Mouse (Mus musculus): ENCODE results near the gene Tbc1d13. TPM values are rescaled to one million over a fixed set of nuclear protein-coding genes. Genes with fewer than 3 reads are reported as not detected.
"Not testable (repeated sequence)": the region's sequence is repeated elsewhere in the genome, so short reads cannot be mapped to it uniquely, and the experiment has no call there.

Tbc1d13 gene
- polyA plus RNA-seq, 1 experiment from 2014 or later = 8.2 TPM

DNA sequence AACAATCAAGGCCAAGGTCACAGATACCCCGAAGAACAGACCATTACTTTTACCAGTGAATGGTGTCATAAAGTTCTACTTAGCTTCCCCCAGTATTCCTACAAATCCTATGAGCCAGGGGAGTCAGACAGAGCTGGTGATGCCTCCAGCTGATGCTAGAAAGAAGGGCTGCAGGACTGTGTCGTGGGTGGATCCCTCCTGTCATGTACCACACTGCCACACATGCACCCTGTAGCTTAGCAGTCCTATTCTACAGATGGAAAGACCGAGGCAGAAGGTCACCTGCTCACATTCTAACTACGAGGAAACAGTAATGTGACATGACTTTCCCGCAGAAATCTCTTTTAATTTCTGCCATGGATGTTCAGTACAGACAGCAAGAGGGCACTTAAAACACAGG lies 10.8 kb upstream of the Tbc1d13 start:
- no peak for ATAC-seq (replicated peaks; ENCODE audit: insufficient number of reproducible peaks, low FRiP score, low TSS enrichment)
- Histone ChIP-seq H3K4me3 (ENCODE audit: low read depth, low read length) (no peak overlapping the region), H3K27ac (ENCODE audit: low read depth, low read length) (no peak overlapping the region), H3K27me3 (ENCODE audit: control insufficient read depth, insufficient read depth, low read length) (no peaks in the 10 kb centered on the region), H3K9me3 (replicated peaks; ENCODE audit: control insufficient read depth, low read length) (no peaks in the 10 kb centered on the region), H3K4me1 (ENCODE audit: control insufficient read depth, insufficient read depth, low read length) (peaks cover 10% of the 10 kb centered on the region), H3K4me2 (peak overlapping the region; percentile 97; the same call in 1 of the 2 replicates), H3K9ac (ENCODE audit: low read depth, low read length) (peak overlapping the region; percentile 43; the same call in 1 of the 2 replicates), H3K36me3 (ENCODE audit: control insufficient read depth, insufficient read depth, low read length) (no peaks in the 10 kb centered on the region)
- WGBS (ENCODE audit: insufficient replicate concordance) = 74% methylated on average over 5 of the region's 5 CpGs

DNA sequence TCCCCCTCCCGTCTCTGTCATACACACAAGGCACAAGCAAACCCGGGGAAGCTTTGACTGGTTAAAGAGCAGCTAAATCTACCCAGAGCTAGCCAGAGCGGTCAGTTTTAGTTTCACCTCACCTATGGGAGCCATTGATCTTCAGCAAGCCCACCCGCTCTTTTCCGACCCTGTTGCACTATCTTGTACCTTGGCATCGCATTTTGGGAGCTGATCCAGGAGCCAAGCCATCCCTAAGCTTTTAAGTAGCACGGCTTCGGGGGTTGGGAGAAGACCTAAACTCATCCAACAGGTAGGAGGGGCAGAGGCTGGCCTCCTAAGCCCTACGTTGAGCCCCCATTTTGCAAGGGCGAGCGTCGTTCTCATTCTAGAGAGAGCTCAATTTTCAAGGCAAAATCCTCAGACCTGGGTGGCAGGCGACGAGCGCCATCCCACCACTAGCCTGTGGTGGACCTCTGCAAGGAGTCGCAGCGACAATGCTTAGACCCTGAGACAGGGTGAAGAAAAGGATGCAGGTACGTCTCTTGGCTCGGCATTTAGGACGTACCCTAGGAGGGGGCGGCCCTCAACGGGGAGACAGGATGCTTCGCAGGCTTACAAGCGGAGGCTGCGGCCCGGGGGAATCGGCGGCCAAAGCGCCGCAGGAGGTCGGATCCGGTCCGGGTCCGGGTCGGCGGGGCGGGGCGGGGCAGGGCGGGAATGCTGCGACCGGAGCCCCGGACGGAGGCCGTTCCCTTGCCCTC lies 9.6 kb upstream of the Tbc1d13 start:
- Histone ChIP-seq H3K4me3 (ENCODE audit: low read depth, low read length) (peak overlapping the region; percentile 79), H3K36me3 (ENCODE audit: control insufficient read depth, insufficient read depth, low read length) (no peaks in the 10 kb centered on the region), H3K27ac (ENCODE audit: low read depth, low read length) (peak overlapping the region; percentile 91), H3K27me3 (ENCODE audit: control insufficient read depth, insufficient read depth, low read length) (no peaks in the 10 kb centered on the region), H3K4me2 (peak overlapping the region; percentile 97), H3K9me3 (replicated peaks; ENCODE audit: control insufficient read depth, low read length) (no peaks in the 10 kb centered on the region), H3K4me1 (ENCODE audit: control insufficient read depth, insufficient read depth, low read length) (peaks cover 10% of the 10 kb centered on the region), H3K9ac (ENCODE audit: low read depth, low read length) (peak overlapping the region; percentile 93)
- ATAC-seq (replicated peaks; ENCODE audit: insufficient number of reproducible peaks, low FRiP score, low TSS enrichment) = peak; percentile 22; the same call in 1 of the 2 replicates
- WGBS (ENCODE audit: insufficient replicate concordance) = 1% methylated on average over 43 of the region's 44 CpGs

DNA sequence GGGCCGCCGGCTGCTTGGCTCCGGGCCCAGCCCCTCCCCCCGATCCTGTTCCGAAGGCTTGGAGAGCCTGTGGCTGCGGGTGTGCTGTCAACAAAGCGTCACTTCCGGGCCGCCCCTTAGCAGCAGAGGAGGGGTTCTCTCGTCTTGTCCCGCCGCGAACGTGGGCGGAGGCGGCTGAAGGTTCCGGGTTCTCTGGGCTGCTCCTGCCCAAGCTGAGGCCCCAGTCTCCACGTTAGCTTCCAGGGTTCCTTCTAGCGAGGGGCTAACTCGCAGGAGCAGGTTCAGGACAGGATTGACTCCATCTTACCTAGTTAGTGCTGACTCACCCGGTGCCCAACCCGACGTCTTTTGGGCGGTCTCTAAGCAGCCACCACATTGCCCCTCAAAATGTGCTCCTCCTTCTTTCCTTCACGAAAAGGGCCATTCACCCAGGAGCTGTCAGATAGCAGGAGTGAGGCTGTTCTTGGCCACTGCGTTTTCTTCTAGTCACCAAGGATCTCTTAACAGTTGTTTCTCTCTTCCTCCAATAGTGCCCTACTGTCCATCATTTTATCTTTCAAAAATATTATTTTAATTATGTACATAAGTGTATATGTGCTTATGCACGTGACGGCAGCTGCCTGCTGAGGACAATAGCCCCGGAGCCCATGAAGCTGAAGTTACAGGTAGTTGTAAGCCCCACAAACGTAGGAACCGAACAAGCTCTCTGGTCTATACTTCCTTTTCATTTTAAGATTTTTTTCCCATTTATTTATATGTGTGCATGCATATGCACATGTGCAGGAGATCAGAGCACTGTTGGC lies 8.9 kb upstream of the Tbc1d13 start, which contains the start of gene Zer1:
Zer1 (minus strand) TSS at position 114 of the 803 bp plus-strand sequence.
- Histone ChIP-seq H3K4me1 (ENCODE audit: control insufficient read depth, insufficient read depth, low read length) (peaks cover 10% of the 10 kb centered on the region), H3K27me3 (ENCODE audit: control insufficient read depth, insufficient read depth, low read length) (no peaks in the 10 kb centered on the region), H3K4me3 (ENCODE audit: low read depth, low read length) (peak within 1 kb of the TSS; percentile 79), H3K4me2 (peak within 1 kb of the TSS; percentile 97), H3K9me3 (replicated peaks; ENCODE audit: control insufficient read depth, low read length) (no peaks in the 10 kb centered on the region), H3K36me3 (ENCODE audit: control insufficient read depth, insufficient read depth, low read length) (no peaks in the 10 kb centered on the region), H3K27ac (ENCODE audit: low read depth, low read length) (peak within 1 kb of the TSS; percentile 91), H3K9ac (ENCODE audit: low read depth, low read length) (peak within 1 kb of the TSS; percentile 93)
- ATAC-seq (replicated peaks; ENCODE audit: insufficient number of reproducible peaks, low FRiP score, low TSS enrichment) = peak; percentile 93
- 11% methylated on average over 31 of the region's 31 CpGs for WGBS (ENCODE audit: insufficient replicate concordance)

- H3K4me1 ChIP-seq (ENCODE audit: control insufficient read depth, insufficient read depth, low read length) = peaks cover 10% of the 10 kb centered on the region
- no peak overlapping the region for H3K9ac ChIP-seq (ENCODE audit: low read depth, low read length)
- WGBS (ENCODE audit: insufficient replicate concordance) = 36% methylated on average over 2 of the region's 2 CpGs
- no peak overlapping the region for H3K4me2 ChIP-seq
- H3K9me3 ChIP-seq (replicated peaks; ENCODE audit: control insufficient read depth, low read length) = no peaks in the 10 kb centered on the region
- ATAC-seq (replicated peaks; ENCODE audit: insufficient number of reproducible peaks, low FRiP score, low TSS enrichment) = no peak
- no peaks in the 10 kb centered on the region for H3K36me3 ChIP-seq (ENCODE audit: control insufficient read depth, insufficient read depth, low read length)
- no peak overlapping the region for H3K4me3 ChIP-seq (ENCODE audit: low read depth, low read length)
- H3K27ac ChIP-seq (ENCODE audit: low read depth, low read length) = no peak overlapping the region
- H3K27me3 ChIP-seq (ENCODE audit: control insufficient read depth, insufficient read depth, low read length) = no peaks in the 10 kb centered on the region
These were observed 4.8 kb upstream of the Tbc1d13 start for GRCm38 (mm10) chr2:30128789-30129188.

GRCm38 (mm10) chr2:30130156-30130555 lies 3.4 kb upstream of the Tbc1d13 start:
- no peaks in the 10 kb centered on the region for H3K36me3 ChIP-seq (ENCODE audit: control insufficient read depth, insufficient read depth, low read length)
- no peak overlapping the region for H3K4me3 ChIP-seq (ENCODE audit: low read depth, low read length)
- no peaks in the 10 kb centered on the region for H3K9me3 ChIP-seq (replicated peaks; ENCODE audit: control insufficient read depth, low read length)
- WGBS (ENCODE audit: insufficient replicate concordance) = 84% methylated on average over 4 of the region's 4 CpGs
- H3K27me3 ChIP-seq (ENCODE audit: control insufficient read depth, insufficient read depth, low read length) = no peaks in the 10 kb centered on the region
- H3K9ac ChIP-seq (ENCODE audit: low read depth, low read length) = no peak overlapping the region
- no peak overlapping the region for H3K27ac ChIP-seq (ENCODE audit: low read depth, low read length)
- ATAC-seq (replicated peaks; ENCODE audit: insufficient number of reproducible peaks, low FRiP score, low TSS enrichment) = no peak
- H3K4me1 ChIP-seq (ENCODE audit: control insufficient read depth, insufficient read depth, low read length) = peaks cover 13% of the 10 kb centered on the region
- no peak overlapping the region for H3K4me2 ChIP-seq

DNA sequence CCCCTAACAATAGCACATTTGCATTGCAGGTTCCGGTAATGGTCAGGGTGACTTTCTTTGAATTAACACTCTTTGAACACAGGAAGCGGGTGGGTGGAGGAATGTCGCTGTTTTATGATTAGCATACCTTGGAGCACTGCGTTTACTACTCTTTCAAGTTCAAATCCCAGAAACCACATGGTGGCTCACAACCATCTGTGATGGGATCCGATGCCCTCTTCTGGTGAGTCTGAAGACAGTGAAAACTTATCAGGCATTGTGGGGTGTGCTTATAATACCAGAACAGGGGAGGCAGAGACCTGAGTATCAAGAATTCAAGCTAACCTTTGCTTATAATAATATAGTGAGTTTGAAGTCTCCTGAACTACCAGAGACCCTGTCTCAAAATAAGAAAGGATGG lies 2.3 kb upstream of the Tbc1d13 start:
- not testable (repeated sequence) for ATAC-seq (replicated peaks; ENCODE audit: insufficient number of reproducible peaks, low FRiP score, low TSS enrichment); H3K4me2 ChIP-seq; H3K36me3 ChIP-seq (ENCODE audit: control insufficient read depth, insufficient read depth, low read length); H3K27ac ChIP-seq (ENCODE audit: low read depth, low read length); H3K27me3 ChIP-seq (ENCODE audit: control insufficient read depth, insufficient read depth, low read length); H3K4me3 ChIP-seq (ENCODE audit: low read depth, low read length); H3K9ac ChIP-seq (ENCODE audit: low read depth, low read length); H3K9me3 ChIP-seq (replicated peaks; ENCODE audit: control insufficient read depth, low read length)
- 62% methylated on average over 5 of the region's 5 CpGs for WGBS (ENCODE audit: insufficient replicate concordance)
- peaks cover 13% of the 10 kb centered on the region for H3K4me1 ChIP-seq (ENCODE audit: control insufficient read depth, insufficient read depth, low read length)

DNA sequence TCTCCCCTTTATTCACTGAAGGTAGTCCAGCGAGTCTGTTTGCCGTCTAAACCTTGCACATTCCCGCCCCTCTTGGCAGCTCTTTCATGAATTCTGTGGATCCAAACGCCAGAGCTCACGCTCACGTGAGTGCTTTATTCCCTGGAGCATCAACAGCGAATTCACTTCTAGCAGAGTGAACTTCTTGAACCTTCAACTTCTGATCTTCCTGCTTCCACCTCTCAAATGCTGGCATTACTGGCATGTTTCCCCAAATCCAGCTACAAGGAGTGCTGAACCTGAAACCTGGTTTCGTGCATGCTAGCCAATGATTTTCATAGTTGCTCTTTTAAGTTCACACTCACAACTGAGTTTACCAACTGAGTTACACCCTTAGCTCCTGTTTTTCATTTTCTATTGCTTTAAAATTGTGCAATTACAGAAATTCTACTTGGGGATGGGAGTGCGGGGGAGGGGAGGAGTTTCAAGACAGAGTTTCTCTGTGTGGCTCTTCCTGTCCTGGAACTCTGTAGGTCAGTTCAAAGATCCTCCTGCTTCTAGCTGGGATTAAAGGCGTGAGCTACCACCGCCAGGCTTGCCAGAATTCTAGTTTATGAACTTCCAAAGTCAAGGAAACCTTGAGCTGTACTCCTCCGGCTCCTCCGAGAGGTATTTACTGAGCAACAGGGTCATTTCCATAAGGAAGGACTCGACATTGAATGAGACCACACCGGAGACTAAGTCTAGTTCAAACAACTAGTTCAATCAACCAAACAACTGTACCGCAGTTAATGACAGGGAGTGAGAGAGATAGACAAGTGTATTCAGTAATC lies 539 bp upstream of the Tbc1d13 start:
- H3K27me3 ChIP-seq (ENCODE audit: control insufficient read depth, insufficient read depth, low read length) = no peaks in the 10 kb centered on the region
- peak overlapping the region; percentile 92 for H3K4me3 ChIP-seq (ENCODE audit: low read depth, low read length)
- peak overlapping the region; percentile 89 for H3K9ac ChIP-seq (ENCODE audit: low read depth, low read length)
- H3K36me3 ChIP-seq (ENCODE audit: control insufficient read depth, insufficient read depth, low read length) = peaks cover 10% of the 10 kb centered on the region; the same call in 1 of the 2 replicates
- no peaks in the 10 kb centered on the region for H3K9me3 ChIP-seq (replicated peaks; ENCODE audit: control insufficient read depth, low read length)
- peak overlapping the region; percentile 82 for H3K27ac ChIP-seq (ENCODE audit: low read depth, low read length)
- H3K4me2 ChIP-seq = peak overlapping the region; percentile 96
- no peak for ATAC-seq (replicated peaks; ENCODE audit: insufficient number of reproducible peaks, low FRiP score, low TSS enrichment)
- H3K4me1 ChIP-seq (ENCODE audit: control insufficient read depth, insufficient read depth, low read length) = peaks cover 13% of the 10 kb centered on the region
- 24% methylated on average over 16 of the region's 16 CpGs for WGBS (ENCODE audit: insufficient replicate concordance)

DNA sequence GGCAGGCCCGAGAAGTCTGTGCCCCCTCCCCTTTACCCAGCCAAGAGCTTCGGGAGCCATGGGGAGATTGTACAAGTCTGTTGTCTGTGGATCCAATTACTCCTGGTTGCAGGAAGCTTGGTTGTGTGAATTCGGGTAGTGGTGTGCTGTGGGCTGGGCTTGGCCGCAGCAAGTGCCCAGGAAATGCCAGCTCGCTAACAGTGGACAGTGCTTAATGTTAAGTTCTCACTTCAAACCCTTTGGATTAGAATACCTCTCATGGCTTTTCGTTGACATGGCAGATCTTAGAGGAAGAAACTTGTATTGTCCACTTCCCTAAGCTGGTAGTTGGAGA lies 799 bp downstream of the Tbc1d13 start:
- Histone ChIP-seq H3K4me3 (ENCODE audit: low read depth, low read length) (peak overlapping the region; percentile 92), H3K9me3 (replicated peaks; ENCODE audit: control insufficient read depth, low read length) (no peaks in the 10 kb centered on the region), H3K27me3 (ENCODE audit: control insufficient read depth, insufficient read depth, low read length) (no peaks in the 10 kb centered on the region), H3K9ac (ENCODE audit: low read depth, low read length) (peak overlapping the region; percentile 89), H3K4me1 (ENCODE audit: control insufficient read depth, insufficient read depth, low read length) (peaks cover 13% of the 10 kb centered on the region), H3K27ac (ENCODE audit: low read depth, low read length) (peak overlapping the region; percentile 82), H3K4me2 (peak overlapping the region; percentile 96), H3K36me3 (ENCODE audit: control insufficient read depth, insufficient read depth, low read length) (peaks cover 10% of the 10 kb centered on the region; the same call in 1 of the 2 replicates)
- WGBS (ENCODE audit: insufficient replicate concordance) = 29% methylated on average over 6 of the region's 6 CpGs
- ATAC-seq (replicated peaks; ENCODE audit: insufficient number of reproducible peaks, low FRiP score, low TSS enrichment) = no peak
